Mouse (Mus musculus): Measurements from ENCODE around the gene Slc30a5. TPM values are rescaled to one million over a fixed set of nuclear protein-coding genes. Genes with fewer than 3 reads are reported as not detected.

The Slc30a5 gene
- total RNA-seq (2014; rRNA removed) (44.8 and 59.7 TPM in 2 replicates), polyA plus RNA-seq (2015; fragmentation: Nextera tagmentation; extraction: Ambion mirVana) (16.9 and 23.0 TPM in 2 replicates)

GRCm38 (mm10) chr13:100832741-100833639 lies at the start of gene Slc30a5:
TSS of gene Slc30a5 (minus strand) at chr13:100833427.
- DNase-seq: peak; percentile 100
- peak; percentile 98 for ATAC-seq
- Histone ChIP-seq H3K9me3 (ENCODE audit: low read length) (no peaks in the 10 kb centered on the region), H3K9ac (peak within 1 kb of the TSS; percentile 88), H3K27ac (ENCODE audit: low read depth, low read length) (peak within 1 kb of the TSS; percentile 88), H3K36me3 (ENCODE audit: insufficient read depth) (no peaks in the 10 kb centered on the region), H3K4me2 (ENCODE audit: low read depth) (peak within 1 kb of the TSS; percentile 64), H3K4me1 (ENCODE audit: insufficient read depth) (peaks cover 11% of the 10 kb centered on the region), H3K27me3 (ENCODE audit: insufficient read depth, low read length) (no peaks in the 10 kb centered on the region), H3K4me3 (ENCODE audit: low read depth, low read length) (peak within 1 kb of the TSS; percentile 87)
- peak; percentile 88 for TF ChIP-seq CTCF (IDR thresholded peaks at IDR 0.05; ENCODE audit: low read depth)
- 2% methylated on average over 94 of the region's 94 CpGs for WGBS

GRCm38 (mm10) chr13:100881944-100882343 lies 48.7 kb upstream of the Slc30a5 start:
- no peaks in the 10 kb centered on the region for H3K4me1 ChIP-seq (ENCODE audit: insufficient read depth)
- H3K9ac ChIP-seq: no peak overlapping the region
- no peak for TF ChIP-seq CTCF (IDR thresholded peaks at IDR 0.05; ENCODE audit: low read depth)
- no peak overlapping the region for H3K4me3 ChIP-seq (ENCODE audit: low read depth, low read length)
- H3K27ac ChIP-seq (ENCODE audit: low read depth, low read length): no peak overlapping the region
- 88% methylated on average over 2 of the region's 2 CpGs for WGBS
- DNase-seq (no peak), ATAC-seq (no peak)
- no peaks in the 10 kb centered on the region for H3K36me3 ChIP-seq (ENCODE audit: insufficient read depth)
- H3K27me3 ChIP-seq (ENCODE audit: insufficient read depth, low read length): no peaks in the 10 kb centered on the region
- H3K4me2 ChIP-seq (ENCODE audit: low read depth): no peak overlapping the region
- no peaks in the 10 kb centered on the region for H3K9me3 ChIP-seq (ENCODE audit: low read length)

- Histone ChIP-seq H3K27me3 (ENCODE audit: insufficient read depth, low read length) (no peaks in the 10 kb centered on the region), H3K4me3 (ENCODE audit: low read depth, low read length) (no peak overlapping the region), H3K27ac (ENCODE audit: low read depth, low read length) (no peak overlapping the region), H3K9ac (no peak overlapping the region), H3K4me2 (ENCODE audit: low read depth) (no peak overlapping the region), H3K9me3 (ENCODE audit: low read length) (no peaks in the 10 kb centered on the region), H3K36me3 (ENCODE audit: insufficient read depth) (no peaks in the 10 kb centered on the region), H3K4me1 (ENCODE audit: insufficient read depth) (no peaks in the 10 kb centered on the region)
- no peak for TF ChIP-seq CTCF (IDR thresholded peaks at IDR 0.05; ENCODE audit: low read depth)
- ATAC-seq: no peak
- no peak for DNase-seq
- 64% methylated on average over 3 of the region's 3 CpGs for WGBS
These were observed 46.6 kb upstream of the Slc30a5 start for GRCm38 (mm10) chr13:100879806-100880205.

GRCm38 (mm10) chr13:100879326-100879725 lies 46.1 kb upstream of the Slc30a5 start:
- TF ChIP-seq CTCF (IDR thresholded peaks at IDR 0.05; ENCODE audit: low read depth): no peak
- DNase-seq (no peak), ATAC-seq (no peak)
- H3K27ac ChIP-seq (ENCODE audit: low read depth, low read length): no peak overlapping the region
- no peak overlapping the region for H3K4me2 ChIP-seq (ENCODE audit: low read depth)
- no peaks in the 10 kb centered on the region for H3K4me1 ChIP-seq (ENCODE audit: insufficient read depth)
- 37% methylated on average over 3 of the region's 3 CpGs for WGBS
- H3K9me3 ChIP-seq (ENCODE audit: low read length): no peaks in the 10 kb centered on the region
- H3K4me3 ChIP-seq (ENCODE audit: low read depth, low read length): no peak overlapping the region
- no peaks in the 10 kb centered on the region for H3K36me3 ChIP-seq (ENCODE audit: insufficient read depth)
- no peaks in the 10 kb centered on the region for H3K27me3 ChIP-seq (ENCODE audit: insufficient read depth, low read length)
- no peak overlapping the region for H3K9ac ChIP-seq

GRCm38 (mm10) chr13:100878264-100878663 lies 45.0 kb upstream of the Slc30a5 start:
- 71% methylated on average over 3 of the region's 3 CpGs for WGBS
- no peak overlapping the region for H3K9ac ChIP-seq

GRCm38 (mm10) chr13:100877703-100878102 lies 44.5 kb upstream of the Slc30a5 start:
- H3K9ac ChIP-seq: no peak overlapping the region
- WGBS: 96% methylated on average over 3 of the region's 3 CpGs
- no peaks in the 10 kb centered on the region for H3K27me3 ChIP-seq (ENCODE audit: insufficient read depth, low read length)
- H3K4me3 ChIP-seq (ENCODE audit: low read depth, low read length): no peak overlapping the region
- H3K36me3 ChIP-seq (ENCODE audit: insufficient read depth): no peaks in the 10 kb centered on the region
- DNase-seq: no peak
- H3K9me3 ChIP-seq (ENCODE audit: low read length): no peaks in the 10 kb centered on the region
- no peak overlapping the region for H3K27ac ChIP-seq (ENCODE audit: low read depth, low read length)
- no peak overlapping the region for H3K4me2 ChIP-seq (ENCODE audit: low read depth)
- H3K4me1 ChIP-seq (ENCODE audit: insufficient read depth): no peaks in the 10 kb centered on the region
- TF ChIP-seq CTCF (IDR thresholded peaks at IDR 0.05; ENCODE audit: low read depth): no peak
- ATAC-seq: no peak

More at GRCm38 (mm10) chr13:100878264-100878663, 45.0 kb upstream of the Slc30a5 start:
- DNase-seq (no peak), ATAC-seq (no peak)
- no peaks in the 10 kb centered on the region for H3K9me3 ChIP-seq (ENCODE audit: low read length)
- no peaks in the 10 kb centered on the region for H3K4me1 ChIP-seq (ENCODE audit: insufficient read depth)
- no peaks in the 10 kb centered on the region for H3K27me3 ChIP-seq (ENCODE audit: insufficient read depth, low read length)
- no peak overlapping the region for H3K4me2 ChIP-seq (ENCODE audit: low read depth)
- no peaks in the 10 kb centered on the region for H3K36me3 ChIP-seq (ENCODE audit: insufficient read depth)
- no peak for TF ChIP-seq CTCF (IDR thresholded peaks at IDR 0.05; ENCODE audit: low read depth)
- H3K4me3 ChIP-seq (ENCODE audit: low read depth, low read length): no peak overlapping the region
- H3K27ac ChIP-seq (ENCODE audit: low read depth, low read length): no peak overlapping the region

- H3K27ac ChIP-seq (ENCODE audit: low read depth, low read length): 0 out of 2 replicates have a peak overlapping the region, but pooled peaks have one; percentile 10
- no peak for TF ChIP-seq CTCF (IDR thresholded peaks at IDR 0.05; ENCODE audit: low read depth)
- no peak overlapping the region for H3K9ac ChIP-seq
- no peaks in the 10 kb centered on the region for H3K9me3 ChIP-seq (ENCODE audit: low read length)
- WGBS: 45% methylated on average over 4 of the region's 4 CpGs
- no peaks in the 10 kb centered on the region for H3K27me3 ChIP-seq (ENCODE audit: insufficient read depth, low read length)
- no peaks in the 10 kb centered on the region for H3K4me1 ChIP-seq (ENCODE audit: insufficient read depth)
- H3K4me3 ChIP-seq (ENCODE audit: low read depth, low read length): no peak overlapping the region
- no peaks in the 10 kb centered on the region for H3K36me3 ChIP-seq (ENCODE audit: insufficient read depth)
- ATAC-seq (no peak), DNase-seq (no peak)
- no peak overlapping the region for H3K4me2 ChIP-seq (ENCODE audit: low read depth)
These were observed 41.9 kb upstream of the Slc30a5 start for GRCm38 (mm10) chr13:100875103-100875502.

Measured in forebrain, postnatal 0 days (tissue).